Mouse (Mus musculus): ENCODE measurements at regions not wholly inside any gene's neighbourhood (a gene's known extent, or its start where the extent isn't known, plus 50 kb on each side); places are given as distances from the start of the nearest gene placed in this dataset.

DNA sequence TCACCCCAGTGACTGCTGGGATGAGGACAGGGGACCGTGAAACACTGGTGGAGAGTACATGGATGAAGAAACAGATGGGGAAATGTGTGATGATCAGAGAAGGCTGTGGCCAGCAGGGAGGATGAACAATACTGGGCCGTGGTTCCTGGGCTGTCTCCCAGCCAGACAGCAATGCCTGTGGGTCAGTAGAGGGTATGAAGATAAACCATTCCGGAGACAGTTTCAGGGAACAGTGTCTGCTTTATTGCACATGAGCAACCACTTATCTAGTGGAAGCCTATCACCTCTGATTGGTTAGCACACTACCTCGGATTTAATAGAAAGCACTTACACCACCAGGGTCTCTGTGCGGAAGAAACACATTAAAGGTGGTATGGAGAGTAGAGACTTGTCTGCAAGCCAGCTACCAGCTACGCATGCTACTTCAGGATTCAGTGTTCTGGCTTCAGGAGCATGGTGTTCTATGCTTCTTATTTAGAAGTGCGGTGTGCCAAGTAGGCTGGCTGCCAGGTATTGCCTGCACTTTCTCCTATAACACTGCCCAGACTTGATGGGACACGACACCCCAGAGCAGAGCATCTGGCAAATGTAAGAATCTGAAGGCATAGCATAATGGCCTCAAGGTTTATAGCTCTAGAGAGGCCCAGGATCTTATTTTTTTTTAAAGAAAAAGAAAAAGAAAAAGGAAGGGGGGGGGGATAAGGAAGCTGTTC lies 185.5 kb downstream of the Clic5 start:
- H3K27me3 ChIP-seq (ENCODE audit: control insufficient read depth, insufficient read depth, low read length), result no peaks in the 10 kb centered on the region
- H3K4me3 ChIP-seq (ENCODE audit: control insufficient read depth in 1 of 2, insufficient read depth in 1 of 2, low read depth in 1 of 2, low read length in 2 of 2), result no peak overlapping the region
- no peak overlapping the region for H3K9ac ChIP-seq (ENCODE audit: low read length)
- H3K4me2 ChIP-seq (ENCODE audit: low read length), result no peak overlapping the region
- H3K9me3 ChIP-seq (ENCODE audit: control insufficient read depth, low read length), result peaks cover 4% of the 10 kb centered on the region; the same call in 1 of the 2 replicates
- H3K27ac ChIP-seq (replicated peaks in 1 of 2; ENCODE audit: control insufficient read depth in 1 of 2, insufficient read depth in 1 of 2, low read depth in 2 of 2, low read length in 2 of 2), result peak overlapping the region; percentile 9 to 55; a peak in 2 of 4 replicates
- 34% methylated on average over 8 of the region's 8 CpGs for WGBS
- H3K4me1 ChIP-seq (ENCODE audit: control insufficient read depth in 2 of 2, insufficient read depth in 2 of 2, low read length in 2 of 2), result peaks cover 6 to 14% of the 10 kb centered on the region in 2 experiments
- ATAC-seq (ENCODE audit: insufficient number of reproducible peaks, insufficient read depth, low FRiP score, low read depth), result peak; percentile 62
- no peaks in the 10 kb centered on the region for H3K36me3 ChIP-seq (ENCODE audit: control insufficient read depth, insufficient read depth, low read length)

DNA sequence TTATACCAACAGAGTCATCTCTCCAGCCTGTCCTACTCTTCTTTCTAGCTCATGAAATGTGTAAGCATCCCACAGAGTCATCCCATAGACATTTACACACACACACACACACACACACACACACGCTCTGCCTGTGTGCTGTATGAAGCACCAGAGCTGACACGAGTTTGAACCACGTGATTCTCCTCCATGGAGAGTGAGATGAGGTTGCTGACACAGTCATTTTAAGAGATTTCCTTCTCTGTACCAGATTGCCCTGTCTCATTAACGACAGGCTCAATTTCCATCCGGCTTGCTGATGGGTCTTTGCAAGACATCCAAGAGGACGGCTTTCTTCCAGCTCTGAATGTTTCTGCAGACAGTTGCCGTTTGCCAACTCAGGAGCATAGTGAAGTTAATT lies 190.0 kb downstream of the Clic5 start:
- Histone ChIP-seq H3K9ac (ENCODE audit: low read length) (no peak overlapping the region), H3K9me3 (ENCODE audit: control insufficient read depth, low read length) (peaks cover 4% of the 10 kb centered on the region; the same call in 1 of the 2 replicates), H3K27ac (replicated peaks in 1 of 2; ENCODE audit: control insufficient read depth in 1 of 2, insufficient read depth in 1 of 2, low read depth in 2 of 2, low read length in 2 of 2) (no peak overlapping the region), H3K4me1 (ENCODE audit: control insufficient read depth in 2 of 2, insufficient read depth in 2 of 2, low read length in 2 of 2) (peaks cover 2 to 4% of the 10 kb centered on the region in 2 experiments; a peak in 1 of 4 replicates), H3K27me3 (ENCODE audit: control insufficient read depth, insufficient read depth, low read length) (no peaks in the 10 kb centered on the region), H3K36me3 (ENCODE audit: control insufficient read depth, insufficient read depth, low read length) (no peaks in the 10 kb centered on the region), H3K4me3 (ENCODE audit: control insufficient read depth in 1 of 2, insufficient read depth in 1 of 2, low read depth in 1 of 2, low read length in 2 of 2) (no peak overlapping the region), H3K4me2 (ENCODE audit: low read length) (no peak overlapping the region)
- WGBS, result 66% methylated on average over 7 of the region's 7 CpGs
- ATAC-seq (ENCODE audit: insufficient number of reproducible peaks, insufficient read depth, low FRiP score, low read depth), result no peak

DNA sequence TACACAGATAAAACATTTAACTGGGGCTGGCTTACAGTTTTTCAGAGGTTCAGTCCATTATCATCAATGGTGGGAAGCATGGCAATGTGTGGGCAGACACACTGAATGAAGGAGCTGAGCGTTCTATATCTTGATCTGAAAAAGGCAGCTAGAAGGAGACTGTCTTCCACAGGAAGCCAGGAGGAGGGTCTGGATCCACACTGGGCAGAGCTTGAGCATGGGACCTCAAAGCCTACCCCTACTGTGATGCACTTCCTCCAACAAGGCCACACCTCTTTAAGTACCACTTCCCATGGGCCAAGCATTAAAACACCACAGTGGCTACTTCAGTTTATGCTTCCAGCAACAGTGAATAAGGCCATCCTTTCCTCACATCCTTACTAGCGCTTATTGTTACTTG lies 200.5 kb downstream of the Clic5 start:
- 93% methylated on average over 2 of the region's 2 CpGs for WGBS
- Histone ChIP-seq H3K4me2 (ENCODE audit: low read length) (no peak overlapping the region), H3K27ac (replicated peaks in 1 of 2; ENCODE audit: control insufficient read depth in 1 of 2, insufficient read depth in 1 of 2, low read depth in 2 of 2, low read length in 2 of 2) (no peak overlapping the region), H3K9ac (ENCODE audit: low read length) (no peak overlapping the region), H3K4me1 (ENCODE audit: control insufficient read depth in 2 of 2, insufficient read depth in 2 of 2, low read length in 2 of 2) (no peaks in the 10 kb centered on the region), H3K36me3 (ENCODE audit: control insufficient read depth, insufficient read depth, low read length) (no peaks in the 10 kb centered on the region), H3K27me3 (ENCODE audit: control insufficient read depth, insufficient read depth, low read length) (no peaks in the 10 kb centered on the region; the same call in 1 of the 2 replicates), H3K9me3 (ENCODE audit: control insufficient read depth, low read length) (no peaks in the 10 kb centered on the region), H3K4me3 (ENCODE audit: control insufficient read depth in 1 of 2, insufficient read depth in 1 of 2, low read depth in 1 of 2, low read length in 2 of 2) (no peak overlapping the region)
- ATAC-seq (ENCODE audit: insufficient number of reproducible peaks, insufficient read depth, low FRiP score, low read depth), result no peak

DNA sequence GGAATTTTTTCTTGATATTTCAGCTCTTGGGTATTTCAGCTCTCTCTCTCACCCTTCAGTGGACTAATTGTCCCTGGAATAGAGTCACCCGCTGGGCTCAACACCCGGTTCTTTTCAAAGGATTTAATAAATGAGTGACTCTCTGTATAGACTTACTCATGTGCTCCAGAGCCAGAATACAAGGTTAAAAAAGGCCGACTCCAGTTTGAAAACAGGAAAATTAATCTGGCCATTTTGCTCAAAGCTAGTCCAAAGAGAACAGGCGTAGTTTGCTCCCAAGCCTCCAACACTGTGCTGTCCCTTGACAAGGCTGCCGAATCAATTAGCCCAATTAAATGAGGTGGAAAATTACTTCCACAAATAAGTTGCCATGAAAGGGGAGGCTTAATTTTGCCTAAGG lies 209.4 kb downstream of the Clic5 start:
- no peak overlapping the region for H3K9ac ChIP-seq (ENCODE audit: low read length)
- no peak overlapping the region for H3K4me3 ChIP-seq (ENCODE audit: control insufficient read depth in 1 of 2, insufficient read depth in 1 of 2, low read depth in 1 of 2, low read length in 2 of 2)
- H3K4me1 ChIP-seq (ENCODE audit: control insufficient read depth in 2 of 2, insufficient read depth in 2 of 2, low read length in 2 of 2), result no peaks in the 10 kb centered on the region
- H3K9me3 ChIP-seq (ENCODE audit: control insufficient read depth, low read length), result no peaks in the 10 kb centered on the region
- no peak overlapping the region for H3K27ac ChIP-seq (replicated peaks in 1 of 2; ENCODE audit: control insufficient read depth in 1 of 2, insufficient read depth in 1 of 2, low read depth in 2 of 2, low read length in 2 of 2)
- no peak for ATAC-seq (ENCODE audit: insufficient number of reproducible peaks, insufficient read depth, low FRiP score, low read depth)
- no peak overlapping the region for H3K4me2 ChIP-seq (ENCODE audit: low read length)
- no peaks in the 10 kb centered on the region for H3K36me3 ChIP-seq (ENCODE audit: control insufficient read depth, insufficient read depth, low read length)
- no peaks in the 10 kb centered on the region for H3K27me3 ChIP-seq (ENCODE audit: control insufficient read depth, insufficient read depth, low read length)
- 82% methylated on average over 5 of the region's 5 CpGs for WGBS

DNA sequence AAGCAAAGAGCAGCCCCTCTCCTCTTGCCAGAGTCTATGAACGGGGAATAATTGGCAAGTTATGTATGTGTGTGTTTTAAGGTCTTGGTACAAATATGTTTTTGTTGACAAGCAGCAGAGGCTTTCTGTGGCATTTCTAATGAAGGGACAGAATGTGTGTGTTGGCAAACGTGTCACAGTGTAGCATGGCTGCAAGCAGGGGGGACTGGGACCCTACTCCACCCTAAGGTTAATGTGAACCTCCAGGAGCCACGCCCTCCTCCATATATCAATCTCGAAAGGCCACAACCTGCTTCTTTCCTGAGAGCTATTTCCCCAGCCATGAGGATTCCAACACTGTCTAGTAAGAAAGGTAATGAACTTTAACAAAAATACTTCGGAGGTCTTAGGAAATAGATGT lies 209.8 kb downstream of the Clic5 start:
- H3K9ac ChIP-seq (ENCODE audit: low read length), result no peak overlapping the region
- no peaks in the 10 kb centered on the region for H3K36me3 ChIP-seq (ENCODE audit: control insufficient read depth, insufficient read depth, low read length)
- H3K27ac ChIP-seq (replicated peaks in 1 of 2; ENCODE audit: control insufficient read depth in 1 of 2, insufficient read depth in 1 of 2, low read depth in 2 of 2, low read length in 2 of 2), result no peak overlapping the region
- H3K4me1 ChIP-seq (ENCODE audit: control insufficient read depth in 2 of 2, insufficient read depth in 2 of 2, low read length in 2 of 2), result no peaks in the 10 kb centered on the region
- WGBS, result 75% methylated on average over 5 of the region's 5 CpGs
- no peak overlapping the region for H3K4me3 ChIP-seq (ENCODE audit: control insufficient read depth in 1 of 2, insufficient read depth in 1 of 2, low read depth in 1 of 2, low read length in 2 of 2)
- no peak for ATAC-seq (ENCODE audit: insufficient number of reproducible peaks, insufficient read depth, low FRiP score, low read depth)
- no peaks in the 10 kb centered on the region for H3K9me3 ChIP-seq (ENCODE audit: control insufficient read depth, low read length)
- H3K4me2 ChIP-seq (ENCODE audit: low read length), result no peak overlapping the region
- no peaks in the 10 kb centered on the region for H3K27me3 ChIP-seq (ENCODE audit: control insufficient read depth, insufficient read depth, low read length)

DNA sequence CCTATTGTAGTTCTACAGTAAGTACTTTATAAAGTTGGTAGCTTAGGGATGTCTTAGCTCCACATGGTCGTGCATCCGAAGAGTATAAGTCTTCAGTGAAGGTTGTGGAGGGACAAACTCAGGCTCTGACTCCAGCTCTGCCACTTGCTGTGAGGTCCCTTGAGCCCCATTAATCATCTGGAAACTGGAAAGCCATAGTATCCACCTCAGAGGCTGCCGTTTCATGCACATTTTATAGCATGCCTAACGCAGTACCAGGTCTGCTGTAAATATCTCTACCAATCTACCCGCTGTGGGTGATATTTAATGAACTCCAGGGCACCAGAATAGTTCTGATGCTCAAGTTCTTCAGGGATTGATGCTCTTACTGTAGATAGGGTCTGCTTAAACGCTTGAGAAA lies 216.5 kb downstream of the Clic5 start:
- no peak for ATAC-seq (ENCODE audit: insufficient number of reproducible peaks, insufficient read depth, low FRiP score, low read depth)
- no peak overlapping the region for H3K4me2 ChIP-seq (ENCODE audit: low read length)
- no peak overlapping the region for H3K9ac ChIP-seq (ENCODE audit: low read length)
- H3K27ac ChIP-seq (replicated peaks in 1 of 2; ENCODE audit: control insufficient read depth in 1 of 2, insufficient read depth in 1 of 2, low read depth in 2 of 2, low read length in 2 of 2), result no peak overlapping the region
- H3K27me3 ChIP-seq (ENCODE audit: control insufficient read depth, insufficient read depth, low read length), result no peaks in the 10 kb centered on the region
- WGBS, result 87% methylated on average over 6 of the region's 6 CpGs
- no peaks in the 10 kb centered on the region for H3K4me1 ChIP-seq (ENCODE audit: control insufficient read depth in 2 of 2, insufficient read depth in 2 of 2, low read length in 2 of 2)
- no peaks in the 10 kb centered on the region for H3K9me3 ChIP-seq (ENCODE audit: control insufficient read depth, low read length)
- H3K4me3 ChIP-seq (ENCODE audit: control insufficient read depth in 1 of 2, insufficient read depth in 1 of 2, low read depth in 1 of 2, low read length in 2 of 2), result no peak overlapping the region
- no peaks in the 10 kb centered on the region for H3K36me3 ChIP-seq (ENCODE audit: control insufficient read depth, insufficient read depth, low read length)

DNA sequence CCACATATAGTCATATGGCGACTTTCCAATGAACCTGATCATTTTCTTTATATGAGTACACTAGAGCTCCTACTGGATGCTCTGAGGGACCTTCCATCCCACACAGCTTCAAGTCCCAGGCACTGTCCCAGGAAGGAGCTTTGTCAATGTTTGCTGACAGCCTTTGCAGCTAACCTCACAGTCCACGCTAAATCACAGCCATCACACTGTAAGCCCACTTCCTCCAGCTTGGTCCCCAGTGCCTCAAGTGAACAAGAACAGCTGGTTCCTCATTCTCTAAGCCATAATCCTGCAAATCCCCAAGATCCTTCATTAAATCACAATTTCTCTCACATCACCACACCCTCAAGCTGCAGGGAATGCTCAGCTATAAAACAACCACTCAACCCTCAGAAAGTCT lies 222.6 kb downstream of the Clic5 start:
- Histone ChIP-seq H3K27me3 (ENCODE audit: control insufficient read depth, insufficient read depth, low read length) (no peaks in the 10 kb centered on the region), H3K36me3 (ENCODE audit: control insufficient read depth, insufficient read depth, low read length) (no peaks in the 10 kb centered on the region), H3K4me1 (ENCODE audit: control insufficient read depth in 2 of 2, insufficient read depth in 2 of 2, low read length in 2 of 2) (no peaks in the 10 kb centered on the region), H3K4me2 (ENCODE audit: low read length) (no peak overlapping the region), H3K27ac (replicated peaks in 1 of 2; ENCODE audit: control insufficient read depth in 1 of 2, insufficient read depth in 1 of 2, low read depth in 2 of 2, low read length in 2 of 2) (no peak overlapping the region), H3K9me3 (ENCODE audit: control insufficient read depth, low read length) (0 out of 2 replicates have a peak, but pooled peaks cover 6% of the 10 kb centered on the region), H3K4me3 (ENCODE audit: control insufficient read depth in 1 of 2, insufficient read depth in 1 of 2, low read depth in 1 of 2, low read length in 2 of 2) (no peak overlapping the region), H3K9ac (ENCODE audit: low read length) (no peak overlapping the region)
- WGBS, result 66% methylated on average over 2 of the region's 2 CpGs
- no peak for ATAC-seq (ENCODE audit: insufficient number of reproducible peaks, insufficient read depth, low FRiP score, low read depth)
